Mouse (Mus musculus): ENCODE results near the gene Mgat4a.

DNA sequence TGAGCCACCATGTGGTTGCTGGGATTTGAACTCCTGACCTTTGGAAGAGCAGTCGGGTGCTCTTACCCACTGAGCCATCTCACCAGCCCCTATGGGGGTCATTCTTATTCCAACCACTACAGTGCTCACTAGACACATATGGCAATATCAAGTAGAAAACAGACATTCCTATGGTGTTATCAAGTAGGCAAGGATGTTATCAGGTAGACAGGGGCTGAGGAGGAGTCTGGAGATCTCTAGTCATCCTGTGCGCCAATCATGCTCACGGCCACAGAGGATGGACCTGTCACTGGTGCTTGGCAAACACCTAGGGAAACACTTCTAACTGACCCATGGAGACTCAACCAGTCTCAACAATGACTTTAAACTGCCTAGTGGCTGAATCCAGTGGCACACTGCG lies 56.2 kb downstream of the Mgat4a start:
- TF ChIP-seq GATA1 (IDR thresholded peaks at IDR 0.05; ENCODE audit: low read length) (no peak), TAL1 (IDR thresholded peaks at IDR 0.05; ENCODE audit: low read length) (no peak)

Data from erythroblast, embryonic 14.5 days (primary cell).